Mouse (Mus musculus) gonadal fat pad, adult 2 months (tissue): ENCODE measurements around the gene Gm4131. TPM values are rescaled to one million over a fixed set of nuclear protein-coding genes. Genes with fewer than 3 reads are reported as not detected.

Experiments used
- DNase-seq: peaks from one replicate; pipeline ENCODE4 v3.0.0-alpha.2; 2012; ENCODE audit warnings: low read depth
- polyA plus RNA-seq: library from polyadenylated mRNA; depleted of rRNA; stranded (reverse); fragments of >200 nt; gene quantifications from 2 replicates; pipeline ENCODE4 v1.2.3, GENCODE M21; 2012

Gene Gm4131
- polyA plus RNA-seq, 1 experiment: not detected

- no peak for DNase-seq
Measured at GRCm38 (mm10) chr14:62550121-62550520, 16.6 kb downstream of the Gm4131 start.

- DNase-seq: no peak
Measured at GRCm38 (mm10) chr14:62546746-62547145, 20.0 kb downstream of the Gm4131 start.

- DNase-seq: no peak
Measured at GRCm38 (mm10) chr14:62546296-62546695, 20.4 kb downstream of the Gm4131 start.

GRCm38 (mm10) chr14:62541751-62542150 is 25.0 kb downstream of the Gm4131 start:
- no peak for DNase-seq

GRCm38 (mm10) chr14:62539834-62540233 is 26.9 kb downstream of the Gm4131 start:
- DNase-seq: no peak

- DNase-seq: no peak
Measured at GRCm38 (mm10) chr14:62536988-62537387, 29.7 kb downstream of the Gm4131 start.

GRCm38 (mm10) chr14:62536127-62536526 is 30.6 kb downstream of the Gm4131 start:
- no peak for DNase-seq

GRCm38 (mm10) chr14:62530951-62531350 is 35.8 kb downstream of the Gm4131 start:
- no peak for DNase-seq

- DNase-seq: no peak
Measured at GRCm38 (mm10) chr14:62512845-62513244, 53.9 kb downstream of the Gm4131 start.

- no peak for DNase-seq
Measured at GRCm38 (mm10) chr14:62509350-62509749, 57.4 kb downstream of the Gm4131 start.

GRCm38 (mm10) chr14:62506261-62506660 is 60.5 kb downstream of the Gm4131 start:
- no peak for DNase-seq

- DNase-seq: no peak
Measured at GRCm38 (mm10) chr14:62497391-62497790, 69.3 kb downstream of the Gm4131 start.

- no peak for DNase-seq
Measured at GRCm38 (mm10) chr14:62496501-62496900, 70.2 kb downstream of the Gm4131 start.

GRCm38 (mm10) chr14:62493456-62493855 is 73.3 kb downstream of the Gm4131 start:
- no peak for DNase-seq

- peak; percentile 46 for DNase-seq
Measured at GRCm38 (mm10) chr14:62492196-62492850, 74.4 kb downstream of the Gm4131 start.

GRCm38 (mm10) chr14:62488270-62488669 is 78.5 kb downstream of the Gm4131 start:
- no peak for DNase-seq

- DNase-seq: no peak
Measured at GRCm38 (mm10) chr14:62481381-62481780, 85.3 kb downstream of the Gm4131 start.

- DNase-seq: no peak
Measured at GRCm38 (mm10) chr14:62479395-62479794, 87.3 kb downstream of the Gm4131 start.

GRCm38 (mm10) chr14:62474481-62474880 is 92.2 kb downstream of the Gm4131 start:
- no peak for DNase-seq

- no peak for DNase-seq
Measured at GRCm38 (mm10) chr14:62472061-62472460, 94.7 kb downstream of the Gm4131 start.

- no peak for DNase-seq
Measured at GRCm38 (mm10) chr14:62468753-62469125, 98.0 kb downstream of the Gm4131 start.

- no peak for DNase-seq
Measured at GRCm38 (mm10) chr14:62468119-62468752, 98.5 kb downstream of the Gm4131 start.

- no peak for DNase-seq
Measured at GRCm38 (mm10) chr14:62464966-62465365, 101.8 kb downstream of the Gm4131 start.

- DNase-seq: no peak
Measured at GRCm38 (mm10) chr14:62459541-62459940, 107.2 kb downstream of the Gm4131 start.
